Mouse (Mus musculus) ES-E14 (cell line): ENCODE results near the gene Epha1. TPM values are rescaled to one million over a fixed set of nuclear protein-coding genes. Genes with fewer than 3 reads are reported as not detected.
A peak's percentile ranks its signal among the peaks of the same experiment; 100 is the strongest.

Experiments used
- DNase-seq: peaks from one replicate; pipeline ENCODE4 v3.0.0-alpha.2; 2013; ENCODE audit warnings: low read depth, low spot score
- H3K27ac ChIP-seq: 2 replicates; pipeline ENCODE4 v1.5.1; 2012; ENCODE audit warnings: low read depth, mild to moderate bottlenecking, low read length, moderate library complexity, mixed read lengths; ENCODE audit not compliant: poor library complexity, insufficient read depth, severe bottlenecking
- H3K36me3 ChIP-seq: 2 replicates; pipeline ENCODE4 v1.6.1; 2012; ENCODE audit warnings: mild to moderate bottlenecking, low read length, moderate library complexity, mixed read lengths; ENCODE audit not compliant: control insufficient read depth, poor library complexity, insufficient read depth, severe bottlenecking
- H3K4me1 ChIP-seq, 2 experiments: fragments of 150-350 bp in 1 of 2; sonication (generic) in 1 of 2; 2 replicates each; pipeline ENCODE4 v1.6.1; 2012; ENCODE audit warnings: low read length in 2 of 2, mild to moderate bottlenecking in 1 of 2, mixed read lengths in 1 of 2; ENCODE audit not compliant: control insufficient read depth in 2 of 2, insufficient read depth in 2 of 2, poor library complexity in 1 of 2
- H3K4me3 ChIP-seq, 2 experiments: fragments of 150-350 bp in 1 of 2; sonication (generic) in 1 of 2; 2 replicates each; pipeline ENCODE4 v1.5.1; 2012; ENCODE audit warnings: low read length in 2 of 2, low read depth in 1 of 2, mild to moderate bottlenecking in 1 of 2, mixed read lengths in 1 of 2; ENCODE audit not compliant: insufficient read depth in 1 of 2, poor library complexity in 1 of 2, severe bottlenecking in 1 of 2
- H3K9ac ChIP-seq: 2 replicates; pipeline ENCODE4 v1.6.1; 2012; ENCODE audit warnings: low read depth, mild to moderate bottlenecking, low read length, mixed read lengths; ENCODE audit not compliant: poor library complexity, insufficient read depth, severe bottlenecking
- H3K9me3 ChIP-seq: fragments of 150-350 bp; sonication (generic); 2 replicates; pipeline ENCODE4 v1.6.1; 2012; ENCODE audit warnings: low read depth, mild to moderate bottlenecking, low read length; ENCODE audit not compliant: control insufficient read depth, insufficient read depth
- CHD2 ChIP-seq: IDR thresholded peaks from 2 replicates; pipeline ENCODE4 v1.6.1; 2014; ENCODE audit warnings: mild to moderate bottlenecking, low read depth, low read length, inconsistent platforms
- HCFC1 ChIP-seq: IDR thresholded peaks from 2 replicates; pipeline ENCODE4 v1.6.1; 2012; ENCODE audit warnings: low read length, inconsistent platforms, borderline replicate concordance; ENCODE audit not compliant: insufficient read depth
- MAFK ChIP-seq: IDR thresholded peaks from 2 replicates; pipeline ENCODE4 v1.6.1; 2014; ENCODE audit warnings: mild to moderate bottlenecking, low read depth, low read length, inconsistent platforms; ENCODE audit not compliant: insufficient read depth
- ZC3H11A ChIP-seq: IDR thresholded peaks from 2 replicates; pipeline ENCODE4 v1.6.1; 2012; ENCODE audit warnings: low read depth, mild to moderate bottlenecking, inconsistent platforms, low read length, borderline replicate concordance
- ZNF384 ChIP-seq: IDR thresholded peaks from 2 replicates; pipeline ENCODE4 v1.6.1; 2012; ENCODE audit warnings: low read depth, low read length, inconsistent platforms
- in situ Hi-C, 2 experiments: fragments of 600-800 bp; cut with MboI; formaldehyde crosslinking; loops; one replicate each; pipeline ENCODE4 v1.15.1; 2025; ENCODE audit warnings: low sequenced_read_pairs in 2 of 2, inconsistent platforms in 1 of 2; ENCODE audit not compliant: unreplicated experiment in 2 of 2
- total RNA-seq: library from RNA; depleted of rRNA; stranded (reverse); fragments of 300-350 nt; gene quantifications from 2 replicates; pipeline ENCODE4 v1.2.3, GENCODE M21; 2012

Gene Epha1
- total RNA-seq, 1 experiment: 24.1 TPM

DNA sequence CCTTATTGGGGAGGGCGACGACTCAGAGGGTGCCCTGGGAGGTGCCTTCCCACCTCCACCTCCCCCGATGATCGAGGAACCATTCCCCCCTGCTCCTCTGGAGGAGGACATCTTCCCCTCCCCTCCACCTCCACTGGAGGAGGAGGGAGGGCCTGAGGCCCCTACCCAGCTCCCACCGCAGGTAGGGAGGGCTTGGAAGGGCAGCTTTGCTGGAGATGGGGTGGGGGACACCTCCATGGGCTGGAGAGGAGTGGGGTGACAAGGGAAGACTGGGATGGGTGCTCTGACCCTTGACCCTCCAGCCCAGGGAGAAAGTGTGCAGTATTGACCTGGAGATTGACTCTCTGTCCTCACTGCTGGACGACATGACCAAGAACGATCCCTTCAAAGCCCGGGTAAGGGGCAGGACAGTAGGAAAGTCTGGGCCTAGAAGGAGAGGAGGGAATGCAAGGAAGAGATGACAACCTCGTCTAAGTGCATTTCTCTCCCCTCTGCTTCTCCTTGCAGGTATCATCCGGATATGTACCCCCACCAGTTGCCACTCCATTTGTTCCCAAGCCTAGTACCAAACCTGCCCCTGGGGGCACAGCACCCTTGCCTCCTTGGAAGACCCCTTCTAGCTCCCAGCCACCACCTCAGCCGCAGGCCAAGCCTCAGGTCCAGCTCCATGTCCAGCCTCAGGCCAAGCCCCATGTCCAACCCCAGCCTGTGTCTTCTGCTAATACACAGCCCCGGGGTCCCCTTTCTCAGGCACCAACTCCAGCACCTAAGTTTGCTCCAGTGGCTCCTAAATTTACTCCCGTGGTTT lies 21.9 kb downstream of the Epha1 start:
- H3K4me3 ChIP-seq: peak overlapping the region; percentile 80 to 96
- H3K9me3 ChIP-seq: no peaks in the 10 kb centered on the region
- no peak overlapping the region for H3K27ac ChIP-seq
- H3K4me1 ChIP-seq: peaks cover 0 to 10% of the 10 kb centered on the region in 2 experiments; a peak in 1 of 4 replicates
- H3K36me3 ChIP-seq: peaks cover 1% of the 10 kb centered on the region; the same call in 1 of the 2 replicates
- H3K9ac ChIP-seq: peak overlapping the region; percentile 91
- TF ChIP-seq ZC3H11A: no peak
- TF ChIP-seq ZNF384: no peak
- TF ChIP-seq HCFC1: no peak
- TF ChIP-seq MAFK: no peak
- TF ChIP-seq CHD2: no peak
- DNase-seq: no peak
- in situ Hi-C loops: no loop called here

DNA sequence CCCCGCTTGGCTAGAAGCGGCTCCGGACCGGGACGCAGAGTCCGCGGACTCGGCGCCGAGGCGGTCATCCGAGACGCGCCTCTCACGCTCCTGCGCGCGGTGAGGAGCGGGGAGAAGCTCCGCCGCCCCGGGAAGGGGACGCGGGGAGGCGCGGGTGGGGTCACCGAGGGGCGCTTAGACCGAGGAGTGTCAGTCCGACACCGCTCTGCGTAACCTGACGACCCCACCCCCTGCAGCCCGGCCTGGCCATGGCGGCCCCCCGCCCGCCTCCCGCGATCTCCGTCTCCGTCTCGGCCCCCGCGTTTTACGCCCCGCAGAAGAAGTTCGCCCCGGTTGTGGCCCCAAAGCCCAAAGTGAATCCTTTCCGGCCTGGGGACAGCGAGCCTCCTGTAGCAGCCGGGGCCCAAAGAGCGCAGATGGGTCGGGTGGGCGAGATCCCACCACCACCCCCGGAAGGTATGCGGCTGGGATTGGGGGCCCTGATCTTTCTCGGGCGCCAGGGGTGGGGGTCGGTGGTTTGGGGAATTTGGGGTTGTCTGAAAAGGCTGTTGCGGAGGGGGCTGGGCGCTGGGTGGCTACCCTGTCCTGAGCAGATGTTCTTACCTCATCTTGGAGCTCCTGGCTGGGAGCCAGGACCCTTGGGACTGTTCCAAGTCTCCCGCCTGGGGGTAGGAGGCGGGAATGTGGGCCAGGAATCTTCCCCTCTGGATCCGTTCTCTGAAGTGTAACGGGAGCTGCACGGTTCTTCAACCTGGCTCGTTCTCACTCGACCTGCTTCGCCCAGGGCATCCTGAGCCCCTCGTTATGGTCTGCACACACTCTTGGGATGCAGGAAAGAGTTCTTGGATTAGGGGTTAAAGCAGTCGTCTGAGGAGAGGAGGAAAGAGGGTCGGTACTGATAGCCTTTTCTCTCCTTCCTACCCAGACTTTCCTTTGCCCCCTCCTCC lies 22.8 kb downstream of the Epha1 start:
- H3K9me3 ChIP-seq: no peaks in the 10 kb centered on the region
- peaks cover 1% of the 10 kb centered on the region; the same call in 1 of the 2 replicates for H3K36me3 ChIP-seq
- H3K9ac ChIP-seq: peak overlapping the region; percentile 91
- peaks cover 0 to 10% of the 10 kb centered on the region in 2 experiments; a peak in 1 of 4 replicates for H3K4me1 ChIP-seq
- TF ChIP-seq HCFC1: no peak
- TF ChIP-seq CHD2: no peak
- no peak for TF ChIP-seq ZC3H11A
- no peak for TF ChIP-seq MAFK
- TF ChIP-seq ZNF384: no peak
- in situ Hi-C loops: no loop called here
- H3K4me3 ChIP-seq: peak overlapping the region; percentile 80 to 96
- H3K27ac ChIP-seq: peak overlapping the region; percentile 17; the same call in 1 of the 2 replicates
- DNase-seq: no peak

DNA sequence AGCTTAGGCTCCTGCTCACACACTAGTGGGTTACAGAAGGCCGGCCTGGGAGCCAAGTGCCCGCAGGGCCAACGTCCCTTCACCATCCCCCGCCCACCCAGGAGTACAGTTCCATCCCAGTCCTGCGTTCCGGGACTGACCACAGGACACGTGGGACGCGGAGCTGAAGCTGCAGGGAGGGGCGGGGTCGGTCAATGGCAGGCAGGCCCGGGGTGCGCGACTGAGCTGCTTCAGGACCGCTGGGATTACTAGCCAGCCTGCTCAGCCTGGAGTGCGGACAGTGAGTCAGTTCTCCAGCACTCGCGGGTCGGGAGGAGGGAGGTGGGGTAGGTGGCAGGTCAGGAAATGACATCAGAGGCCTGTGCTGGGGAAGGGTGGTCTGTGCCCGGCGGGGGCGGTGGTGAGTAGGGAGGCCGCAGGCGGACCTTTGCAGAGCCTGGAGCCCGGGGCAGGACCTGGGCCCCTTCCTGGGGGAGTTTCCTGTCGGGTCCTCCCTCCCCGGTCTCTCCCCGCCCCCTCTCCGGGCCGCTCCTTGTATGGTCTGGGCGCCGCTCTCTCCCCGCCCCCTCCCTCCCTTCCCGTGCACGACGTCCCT lies 23.5 kb downstream of the Epha1 start, which contains the start of gene Zyx:
Gene Zyx, plus strand, starts transcription at position 205 of the 595 bp plus-strand sequence.
- H3K4me3 ChIP-seq: peak within 1 kb of the TSS; percentile 80 to 96
- H3K4me1 ChIP-seq: peaks cover 0 to 10% of the 10 kb centered on the region in 2 experiments; a peak in 1 of 4 replicates
- H3K36me3 ChIP-seq: peaks cover 1% of the 10 kb centered on the region; the same call in 1 of the 2 replicates
- H3K9me3 ChIP-seq: no peaks in the 10 kb centered on the region
- TF ChIP-seq ZC3H11A: no peak
- TF ChIP-seq ZNF384: no peak
- no peak for TF ChIP-seq HCFC1
- TF ChIP-seq CHD2: no peak
- TF ChIP-seq MAFK: no peak
- H3K9ac ChIP-seq: peak within 1 kb of the TSS; percentile 91
- DNase-seq: peak; percentile 77
- in situ Hi-C loops: no loop called here
- peak within 1 kb of the TSS; percentile 17 for H3K27ac ChIP-seq

DNA sequence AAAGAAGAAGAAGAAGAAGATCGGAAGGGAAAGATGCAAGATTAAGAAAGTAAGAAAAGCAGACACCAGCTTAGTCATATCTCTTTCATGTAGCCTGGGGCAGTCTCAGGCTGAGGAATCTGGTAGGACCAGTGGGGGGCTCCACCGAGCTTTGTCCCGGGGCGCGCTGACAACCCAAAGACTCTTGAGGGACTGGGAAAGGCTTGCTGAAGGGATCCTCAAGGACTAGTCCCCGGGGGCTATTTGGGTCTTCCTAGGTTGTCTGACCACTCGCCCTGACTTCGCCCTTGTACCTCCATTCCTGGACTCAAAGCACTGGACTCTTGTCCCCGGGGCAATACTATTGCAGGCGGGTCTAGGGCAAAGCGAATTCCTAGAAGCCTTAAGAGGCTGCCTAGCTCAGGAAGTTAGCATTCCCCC lies 24.1 kb downstream of the Epha1 start:
- in situ Hi-C loops: no loop called here
- TF ChIP-seq ZNF384: no peak
- no peak for TF ChIP-seq ZC3H11A
- TF ChIP-seq CHD2: no peak
- no peak for TF ChIP-seq HCFC1
- TF ChIP-seq MAFK: no peak

More for the DNA sequence above, 24.1 kb downstream of the Epha1 start:
- H3K36me3 ChIP-seq: peaks cover 1% of the 10 kb centered on the region; the same call in 1 of the 2 replicates
- no peaks in the 10 kb centered on the region for H3K9me3 ChIP-seq
- peaks cover 0 to 10% of the 10 kb centered on the region in 2 experiments; a peak in 1 of 4 replicates for H3K4me1 ChIP-seq
- H3K4me3 ChIP-seq: peak overlapping the region; percentile 80 to 96
- DNase-seq: peak; percentile 37
- peak overlapping the region; percentile 91 for H3K9ac ChIP-seq
- no peak overlapping the region; the same call in 1 of the 2 replicates for H3K27ac ChIP-seq
